Mouse (Mus musculus) lung, postnatal 10 days (tissue): ENCODE measurements at regions not wholly inside any gene's neighbourhood (a gene's known extent, or its start where the extent isn't known, plus 50 kb on each side); places are given as distances from the start of the nearest gene placed in this dataset.

Experiments used
- DNase-seq: peaks from one replicate; pipeline ENCODE4 v3.0.0; 2021

- DNase-seq, result peak; percentile 82
These were observed 119.3 kb upstream of the Osr1 start for GRCm38 (mm10) chr12:9450620-9451019.

DNA sequence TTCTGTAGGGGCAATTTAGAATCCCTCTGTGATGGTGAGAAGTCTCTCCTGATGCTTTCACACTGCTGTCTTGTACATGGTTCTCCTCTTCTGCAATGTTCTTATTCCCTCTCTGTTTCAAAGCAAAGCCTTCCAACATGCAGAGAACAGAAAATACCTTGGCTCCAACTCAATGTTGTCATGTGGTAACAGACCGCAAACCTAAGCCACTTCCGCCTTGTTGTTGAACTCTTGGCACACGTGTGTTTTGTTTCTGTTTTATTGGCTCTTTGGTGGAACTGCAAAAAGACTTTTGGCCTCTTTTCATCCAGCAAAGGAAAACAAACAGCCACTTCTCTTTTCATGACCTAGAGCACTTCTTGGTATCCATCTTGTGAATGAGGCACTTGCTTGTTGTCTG is 109.7 kb upstream of the Osr1 start:
- peak; percentile 35 for DNase-seq

DNA sequence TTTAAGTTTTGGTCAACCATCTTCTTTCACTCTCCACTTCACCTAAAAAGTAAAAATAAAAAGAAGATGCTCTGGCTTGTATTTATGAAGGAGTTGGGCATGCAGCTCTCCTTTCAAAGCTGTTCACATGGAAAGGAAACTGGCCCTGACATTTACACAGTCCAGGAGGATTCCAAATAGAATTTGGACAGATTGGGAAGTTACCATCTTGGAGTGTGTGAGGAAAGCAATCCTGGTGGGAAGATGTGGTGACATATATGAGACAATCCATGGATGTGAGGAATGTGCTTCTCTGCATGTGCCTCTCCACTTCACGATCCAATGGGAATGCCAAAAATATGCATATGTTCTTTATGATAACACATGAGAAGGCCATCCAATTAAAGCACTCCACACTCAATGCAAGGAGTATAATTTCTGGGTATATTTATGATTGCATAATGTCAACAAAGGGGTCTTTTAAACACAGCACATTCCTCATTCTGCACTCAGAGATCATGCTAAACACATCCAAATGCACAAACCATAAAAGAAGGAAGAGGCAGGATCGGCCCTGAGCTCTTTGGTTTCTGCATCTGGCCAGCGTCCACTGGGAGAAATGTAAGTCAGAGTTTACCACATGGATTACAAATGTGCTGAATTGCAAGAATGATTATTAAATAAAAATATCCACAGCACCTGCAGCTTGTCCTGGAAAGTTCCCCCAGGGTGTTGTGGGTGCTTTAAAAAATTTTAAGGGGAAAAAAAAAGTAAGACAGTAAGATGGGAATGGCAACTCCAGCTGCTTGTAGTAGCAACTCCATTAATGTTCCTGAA is 100.1 kb upstream of the Osr1 start:
- no peak for DNase-seq

DNA sequence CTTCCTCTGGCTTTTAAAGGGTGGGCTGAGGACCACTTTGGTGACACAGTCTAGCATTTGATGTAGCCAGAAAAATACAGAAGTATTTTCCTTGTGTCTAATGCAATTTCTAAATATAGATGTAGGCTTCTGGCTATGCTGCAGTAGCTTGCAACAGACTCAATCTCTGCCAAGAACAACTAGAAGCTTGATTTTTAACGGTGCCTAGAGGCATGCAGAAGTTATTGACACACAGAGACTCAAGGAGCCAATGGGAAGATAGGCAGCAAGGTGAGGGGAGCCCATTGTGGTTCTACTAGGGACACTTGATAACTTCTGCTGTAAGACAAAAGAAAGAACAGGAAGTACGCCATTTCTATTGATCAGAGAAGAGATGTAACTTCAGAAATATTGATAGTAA is 94.1 kb upstream of the Osr1 start:
- DNase-seq, result no peak

DNA sequence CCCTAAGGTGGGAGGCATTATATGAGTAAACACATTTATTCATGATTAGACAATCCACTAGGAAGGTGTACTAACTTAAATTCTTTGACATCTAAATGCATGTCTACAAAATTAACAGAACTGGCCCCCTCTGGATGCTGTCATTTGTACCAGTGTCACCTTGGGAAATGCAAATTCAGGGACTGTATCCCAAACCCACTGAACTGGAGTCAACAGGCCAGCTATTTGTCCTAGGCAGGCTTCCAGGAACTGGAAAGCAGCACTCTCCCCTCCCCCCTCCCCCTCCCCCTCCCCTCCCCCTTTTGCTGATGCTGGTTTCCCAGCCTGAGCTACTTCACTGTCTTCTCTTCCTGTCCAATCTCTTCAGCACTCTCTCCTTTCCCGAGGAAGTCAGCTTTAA is 91.7 kb upstream of the Osr1 start:
- no peak for DNase-seq

GRCm38 (mm10) chr12:9487674-9488413 is 82.1 kb upstream of the Osr1 start:
- peak; percentile 30 for DNase-seq

- no peak for DNase-seq
These were observed 56.0 kb upstream of the Osr1 start for GRCm38 (mm10) chr12:9513926-9514325.

DNA sequence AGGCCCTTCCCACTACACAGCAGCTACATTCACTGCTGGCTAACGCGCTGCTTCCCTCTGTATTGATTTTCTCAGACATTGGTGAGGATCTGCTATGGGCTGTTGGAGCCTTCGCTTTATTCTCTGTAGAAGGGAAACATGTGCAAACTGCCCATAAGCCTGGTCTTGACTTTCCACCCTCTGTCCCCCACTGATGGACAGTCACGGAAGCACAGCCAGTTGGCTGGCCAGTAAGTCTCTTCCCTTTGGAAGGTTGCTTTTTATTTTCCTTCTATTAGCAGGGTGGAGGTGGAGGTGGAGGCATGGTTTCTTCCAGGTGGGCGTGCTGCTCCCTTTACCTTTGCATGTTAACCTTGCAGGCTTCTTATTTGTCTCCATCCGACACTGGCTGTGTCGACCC is 51.1 kb upstream of the Osr1 start:
- DNase-seq, result peak; percentile 15

DNA sequence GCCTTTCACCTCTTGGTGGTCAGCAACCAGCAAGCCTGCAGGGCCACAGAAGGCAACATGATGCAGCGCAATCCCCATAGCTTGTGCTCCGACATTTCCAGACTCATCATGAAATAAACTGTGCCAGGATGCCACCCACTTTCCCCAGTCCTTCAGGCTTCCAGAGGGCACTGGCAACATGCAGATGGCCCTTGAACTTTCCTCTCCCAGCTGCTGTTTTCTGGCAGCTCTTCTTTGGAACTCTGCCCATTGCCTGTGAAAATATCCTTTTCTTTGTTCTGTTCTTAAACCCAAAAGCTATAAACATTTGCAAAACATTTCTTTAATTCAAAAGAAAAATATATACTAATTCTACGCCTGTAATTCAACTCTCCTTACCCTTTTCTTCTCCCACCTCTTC is 50.6 kb upstream of the Osr1 start:
- peak; percentile 39 for DNase-seq
